Mouse (Mus musculus) forebrain, embryonic 10.5 days (tissue): ENCODE data around the gene Ttc28. TPM values are rescaled to one million over a fixed set of nuclear protein-coding genes. Genes with fewer than 3 reads are reported as not detected.
"Not testable (repeated sequence)": the region's sequence is repeated elsewhere in the genome, so short reads cannot be mapped to it uniquely, and the experiment has no call there.

ENCODE experiments used
- DNase-seq: peaks from one replicate; pipeline ENCODE4 v3.0.0-alpha.2; 2017; ENCODE audit warnings: low spot score; ENCODE audit errors: extremely low spot score
- H3K27ac ChIP-seq: fragments of 300-500 bp; sonication (generic); 2 replicates; pipeline ENCODE4 v1.5.1; 2016; ENCODE audit warnings: mild to moderate bottlenecking
- H3K27me3 ChIP-seq: fragments of 300-500 bp; sonication (generic); 2 replicates; pipeline ENCODE4 v1.6.1; 2016; ENCODE audit warnings: mild to moderate bottlenecking; ENCODE audit not compliant: poor library complexity, severe bottlenecking
- H3K36me3 ChIP-seq: fragments of 300-500 bp; sonication (generic); replicated peaks from 2 replicates; pipeline ENCODE4 v1.6.1; 2016; ENCODE audit warnings: mild to moderate bottlenecking, moderate library complexity
- H3K4me1 ChIP-seq: fragments of 300-500 bp; sonication (generic); 2 replicates; pipeline ENCODE4 v1.6.1; 2016
- H3K4me3 ChIP-seq: fragments of 300-500 bp; sonication (generic); 2 replicates; pipeline ENCODE4 v1.5.1; 2016; ENCODE audit warnings: mild to moderate bottlenecking, moderate library complexity
- H3K9me3 ChIP-seq: fragments of 300-500 bp; sonication (generic); 2 replicates; pipeline ENCODE4 v1.6.1; 2016; ENCODE audit warnings: mild to moderate bottlenecking, moderate library complexity
- WGBS: fragments of 180-500 bp; shearing (Covaris S2); methylation state at CpG from one replicate; pipeline ENCODE4 v1.1.7; 2016; 5-methylcytosine and 5-hydroxymethylcytosine counted together
- polyA plus RNA-seq: library from polyadenylated mRNA; unstranded; fragments of >200 nt; fragmentation: Nextera tagmentation; extraction: Ambion mirVana; gene quantifications from 2 replicates; pipeline ENCODE4 v1.2.1, GENCODE M21; 2016

The Ttc28 gene
- polyA plus RNA-seq, 1 experiment from 2014 or later: 9.7 TPM

DNA sequence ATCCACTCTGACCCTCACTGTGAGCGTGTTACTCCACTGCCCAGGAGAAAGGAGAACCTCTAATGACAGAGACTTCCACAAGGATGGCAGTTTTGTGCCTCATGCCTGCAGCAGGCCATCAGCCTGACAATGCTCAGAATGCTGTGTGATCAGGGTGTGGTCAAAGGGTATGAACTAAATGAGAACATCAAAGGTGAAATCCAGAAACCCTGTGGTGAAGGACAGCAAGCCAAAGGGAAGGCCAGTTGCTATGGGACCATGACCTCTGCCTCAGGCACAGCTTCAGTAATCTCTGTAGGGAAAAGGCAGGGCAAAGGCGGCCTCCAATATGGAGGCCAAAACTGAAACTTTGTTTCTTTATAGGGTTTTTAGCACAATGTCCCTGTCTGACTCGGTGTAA is 372.5 kb downstream of the Ttc28 start:
- H3K27me3 ChIP-seq: peaks cover 21% of the 10 kb centered on the region
- no peak for DNase-seq

GRCm38 (mm10) chr5:111254362-111254761 is 374.8 kb downstream of the Ttc28 start:
- H3K9me3 ChIP-seq: no peaks in the 10 kb centered on the region
- 85% methylated on average over 9 of the region's 9 CpGs for WGBS
- H3K36me3 ChIP-seq: no peaks in the 10 kb centered on the region
- no peak for DNase-seq
- peaks cover 39% of the 10 kb centered on the region for H3K27me3 ChIP-seq
- H3K27ac ChIP-seq: no peak overlapping the region
- H3K4me3 ChIP-seq: no peak overlapping the region
- peaks cover 49% of the 10 kb centered on the region for H3K4me1 ChIP-seq

More for the DNA sequence above, 372.5 kb downstream of the Ttc28 start:
- H3K9me3 ChIP-seq: no peaks in the 10 kb centered on the region
- H3K27ac ChIP-seq: no peak overlapping the region
- 88% methylated on average over 3 of the region's 3 CpGs for WGBS
- no peak overlapping the region for H3K4me3 ChIP-seq
- H3K36me3 ChIP-seq: no peaks in the 10 kb centered on the region
- H3K4me1 ChIP-seq: peaks cover 48% of the 10 kb centered on the region

GRCm38 (mm10) chr5:111254781-111255180 is 375.2 kb downstream of the Ttc28 start:
- H3K4me1 ChIP-seq: peaks cover 49% of the 10 kb centered on the region
- H3K4me3 ChIP-seq: no peak overlapping the region
- WGBS: 87% methylated on average over 11 of the region's 11 CpGs
- DNase-seq: no peak
- no peaks in the 10 kb centered on the region for H3K36me3 ChIP-seq
- H3K27ac ChIP-seq: peak overlapping the region; percentile 45
- no peaks in the 10 kb centered on the region for H3K9me3 ChIP-seq
- peaks cover 39% of the 10 kb centered on the region for H3K27me3 ChIP-seq

- WGBS: 46% methylated on average over 7 of the region's 7 CpGs
- H3K4me3 ChIP-seq: no peak overlapping the region
- DNase-seq: peak; percentile 36
- no peaks in the 10 kb centered on the region for H3K9me3 ChIP-seq
- peaks cover 49% of the 10 kb centered on the region for H3K4me1 ChIP-seq
- peak overlapping the region; percentile 67 for H3K27ac ChIP-seq
- H3K36me3 ChIP-seq: no peaks in the 10 kb centered on the region
- H3K27me3 ChIP-seq: peaks cover 46% of the 10 kb centered on the region
Measured at GRCm38 (mm10) chr5:111256181-111256580, 376.6 kb downstream of the Ttc28 start.

DNA sequence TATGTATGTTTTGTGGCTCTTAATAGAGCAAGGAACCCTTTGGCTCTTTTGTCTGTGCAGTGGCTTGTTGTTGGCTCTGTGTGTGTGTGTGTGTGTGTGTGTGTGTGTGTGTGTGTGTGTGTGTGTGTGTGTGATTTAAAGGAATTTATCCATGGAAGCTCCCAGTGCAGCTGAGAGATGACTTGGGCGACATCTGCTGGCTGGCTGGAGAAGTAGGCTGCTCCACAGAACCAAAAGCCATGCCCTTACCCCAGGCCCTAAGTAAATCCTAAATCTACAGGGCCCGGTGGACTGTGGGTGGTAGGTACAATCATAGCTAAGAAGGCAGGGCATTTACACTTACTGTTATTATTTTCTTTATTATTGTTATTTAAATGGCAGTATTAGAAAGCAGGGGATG is 377.5 kb downstream of the Ttc28 start:
- no peaks in the 10 kb centered on the region for H3K36me3 ChIP-seq
- H3K27ac ChIP-seq: no peak overlapping the region
- H3K4me1 ChIP-seq: peaks cover 51% of the 10 kb centered on the region
- H3K4me3 ChIP-seq: no peak overlapping the region
- H3K9me3 ChIP-seq: no peaks in the 10 kb centered on the region
- WGBS: 3% methylated on average over 2 of the region's 2 CpGs
- H3K27me3 ChIP-seq: peaks cover 46% of the 10 kb centered on the region
- peak; percentile 81 for DNase-seq

DNA sequence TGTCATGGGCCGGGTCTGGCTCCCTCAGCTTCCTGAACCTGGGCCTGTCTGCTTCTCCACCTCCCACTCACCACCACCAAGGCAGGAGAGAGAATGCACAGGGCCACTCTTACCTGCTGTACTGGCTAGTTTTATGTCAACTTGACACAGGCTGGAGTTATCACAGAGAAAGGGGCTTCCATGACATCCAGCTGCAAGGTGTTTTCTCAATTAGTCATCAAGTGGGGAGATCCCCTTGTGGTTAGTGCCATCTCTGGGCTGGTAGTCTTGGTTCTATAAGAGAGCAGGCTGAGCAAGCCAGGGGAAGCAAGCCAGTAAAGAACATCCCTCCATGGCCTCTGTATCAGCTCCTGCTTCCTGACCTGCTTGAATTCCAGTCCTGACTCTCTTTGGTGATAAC is 381.6 kb downstream of the Ttc28 start:
- 83% methylated on average over 1 of the region's 1 CpGs for WGBS
- DNase-seq, H3K4me3 ChIP-seq, H3K9me3 ChIP-seq, H3K27ac ChIP-seq, H3K36me3 ChIP-seq: not testable (repeated sequence)
- H3K4me1 ChIP-seq: peaks cover 47% of the 10 kb centered on the region
- peaks cover 25% of the 10 kb centered on the region for H3K27me3 ChIP-seq

DNA sequence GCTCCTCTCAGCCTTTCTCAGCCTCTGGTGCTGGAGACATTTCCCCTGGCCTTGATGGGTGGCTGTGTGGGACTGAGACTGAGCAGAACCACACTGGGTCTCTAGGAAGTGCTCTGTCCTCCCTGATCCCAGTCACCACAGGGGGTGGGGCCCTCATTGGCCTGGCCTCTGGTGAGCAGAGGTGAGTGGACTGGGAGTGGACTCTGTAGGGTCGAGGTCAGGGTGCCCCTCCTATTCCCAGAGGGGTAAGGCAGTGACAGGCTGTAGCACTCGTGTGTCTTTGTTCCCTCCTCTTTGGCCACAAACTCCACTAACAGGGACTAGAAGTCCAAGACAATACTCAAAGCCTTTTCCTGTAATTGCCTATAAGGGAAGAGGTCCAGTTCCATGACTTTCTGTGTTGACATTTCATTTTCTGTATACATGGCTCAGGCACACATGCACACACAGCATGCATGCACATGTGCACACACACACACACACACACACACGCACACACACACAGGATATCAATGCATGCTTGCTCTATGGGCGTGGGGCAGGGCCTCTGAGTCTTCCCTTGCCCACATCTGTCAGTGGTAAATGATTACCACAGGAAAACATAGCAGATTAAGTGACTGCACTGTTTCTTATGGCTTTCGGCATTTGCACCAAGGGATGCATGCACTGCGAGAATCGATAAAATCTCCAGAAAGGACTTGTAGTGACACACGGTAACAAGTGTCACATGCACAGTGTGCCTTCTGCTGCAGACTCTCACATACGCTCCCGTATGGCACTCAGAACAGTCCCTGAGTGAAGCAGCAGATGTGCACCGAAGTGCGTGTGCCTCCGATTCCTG is 382.4 kb downstream of the Ttc28 start:
- H3K9me3 ChIP-seq: peaks cover 11% of the 10 kb centered on the region
- H3K4me1 ChIP-seq: peaks cover 39% of the 10 kb centered on the region
- WGBS: 80% methylated on average over 13 of the region's 13 CpGs
- peak overlapping the region; percentile 69 for H3K27ac ChIP-seq
- no peak overlapping the region for H3K4me3 ChIP-seq
- peaks cover 25% of the 10 kb centered on the region for H3K27me3 ChIP-seq
- no peak for DNase-seq
- peaks cover 9% of the 10 kb centered on the region for H3K36me3 ChIP-seq

GRCm38 (mm10) chr5:111262574-111263239 is 383.1 kb downstream of the Ttc28 start:
- peaks cover 11% of the 10 kb centered on the region for H3K9me3 ChIP-seq
- 41% methylated on average over 11 of the region's 11 CpGs for WGBS
- H3K27me3 ChIP-seq: peaks cover 24% of the 10 kb centered on the region
- no peak for DNase-seq
- H3K36me3 ChIP-seq: peaks cover 17% of the 10 kb centered on the region
- H3K4me1 ChIP-seq: peaks cover 31% of the 10 kb centered on the region
- no peak overlapping the region for H3K4me3 ChIP-seq
- H3K27ac ChIP-seq: peak overlapping the region; percentile 69

- Histone ChIP-seq H3K27ac (peak overlapping the region; percentile 42; the same call in 1 of the 2 replicates), H3K4me3 (no peak overlapping the region), H3K9me3 (peaks cover 11% of the 10 kb centered on the region), H3K4me1 (peaks cover 27% of the 10 kb centered on the region), H3K27me3 (peaks cover 17% of the 10 kb centered on the region), H3K36me3 (peaks cover 17% of the 10 kb centered on the region)
- 62% methylated on average over 5 of the region's 5 CpGs for WGBS
- DNase-seq: no peak
Measured at GRCm38 (mm10) chr5:111263370-111263769, 383.8 kb downstream of the Ttc28 start.

GRCm38 (mm10) chr5:111264488-111264887 is 384.9 kb downstream of the Ttc28 start:
- DNase-seq: no peak
- Histone ChIP-seq H3K9me3 (peaks cover 11% of the 10 kb centered on the region), H3K4me1 (peaks cover 38% of the 10 kb centered on the region), H3K4me3 (no peak overlapping the region), H3K27me3 (0 out of 2 replicates have a peak, but pooled peaks cover 7% of the 10 kb centered on the region), H3K27ac (no peak overlapping the region), H3K36me3 (peaks cover 17% of the 10 kb centered on the region)
- 85% methylated on average over 7 of the region's 7 CpGs for WGBS

GRCm38 (mm10) chr5:111266658-111267057 is 387.1 kb downstream of the Ttc28 start:
- Histone ChIP-seq H3K4me1 (peaks cover 49% of the 10 kb centered on the region), H3K27ac (no peak overlapping the region), H3K4me3 (no peak overlapping the region), H3K36me3 (peaks cover 17% of the 10 kb centered on the region), H3K27me3 (no peaks in the 10 kb centered on the region), H3K9me3 (peaks cover 11% of the 10 kb centered on the region)
- no peak for DNase-seq
- WGBS: 89% methylated on average over 5 of the region's 5 CpGs

DNA sequence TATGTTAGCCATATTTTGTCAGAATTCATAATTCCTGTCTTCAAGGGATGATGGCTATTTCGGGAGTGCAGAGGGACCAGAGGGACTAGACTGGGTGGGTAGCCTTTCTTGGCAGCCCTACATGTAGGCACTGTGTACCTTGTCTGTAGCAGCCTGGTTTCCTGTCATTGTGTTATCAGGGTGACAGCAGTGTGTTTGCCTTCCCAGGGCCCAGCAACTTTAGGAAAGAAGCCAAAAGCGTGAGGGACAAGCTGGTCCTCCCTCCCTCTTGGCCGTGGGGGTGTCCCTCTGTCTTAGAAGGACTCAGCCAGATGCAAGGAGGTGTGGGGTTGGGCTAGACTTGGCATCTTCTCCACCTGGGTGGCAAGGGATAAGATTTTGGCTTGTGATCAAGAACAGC is 387.5 kb downstream of the Ttc28 start:
- H3K36me3 ChIP-seq: peaks cover 17% of the 10 kb centered on the region
- H3K4me1 ChIP-seq: peaks cover 45% of the 10 kb centered on the region
- DNase-seq: no peak
- H3K4me3 ChIP-seq: no peak overlapping the region
- peaks cover 11% of the 10 kb centered on the region for H3K9me3 ChIP-seq
- H3K27ac ChIP-seq: no peak overlapping the region
- WGBS: 86% methylated on average over 3 of the region's 3 CpGs
- H3K27me3 ChIP-seq: no peaks in the 10 kb centered on the region

GRCm38 (mm10) chr5:111268852-111269251 is 389.2 kb downstream of the Ttc28 start:
- Histone ChIP-seq H3K4me3 (no peak overlapping the region), H3K36me3 (peaks cover 17% of the 10 kb centered on the region), H3K4me1 (peaks cover 31% of the 10 kb centered on the region), H3K27me3 (peaks cover 10% of the 10 kb centered on the region; the same call in 1 of the 2 replicates), H3K27ac (no peak overlapping the region), H3K9me3 (peaks cover 11% of the 10 kb centered on the region)
- no peak for DNase-seq
- 20% methylated on average over 2 of the region's 2 CpGs for WGBS
